Mouse (Mus musculus) embryo, embryonic 11 days (tissue): ENCODE measurements around the gene Mapk12.

Source experiments
- DNase-seq: peaks from one replicate; pipeline ENCODE4 v3.0.0-alpha.2; 2015

Gene Mapk12

DNA sequence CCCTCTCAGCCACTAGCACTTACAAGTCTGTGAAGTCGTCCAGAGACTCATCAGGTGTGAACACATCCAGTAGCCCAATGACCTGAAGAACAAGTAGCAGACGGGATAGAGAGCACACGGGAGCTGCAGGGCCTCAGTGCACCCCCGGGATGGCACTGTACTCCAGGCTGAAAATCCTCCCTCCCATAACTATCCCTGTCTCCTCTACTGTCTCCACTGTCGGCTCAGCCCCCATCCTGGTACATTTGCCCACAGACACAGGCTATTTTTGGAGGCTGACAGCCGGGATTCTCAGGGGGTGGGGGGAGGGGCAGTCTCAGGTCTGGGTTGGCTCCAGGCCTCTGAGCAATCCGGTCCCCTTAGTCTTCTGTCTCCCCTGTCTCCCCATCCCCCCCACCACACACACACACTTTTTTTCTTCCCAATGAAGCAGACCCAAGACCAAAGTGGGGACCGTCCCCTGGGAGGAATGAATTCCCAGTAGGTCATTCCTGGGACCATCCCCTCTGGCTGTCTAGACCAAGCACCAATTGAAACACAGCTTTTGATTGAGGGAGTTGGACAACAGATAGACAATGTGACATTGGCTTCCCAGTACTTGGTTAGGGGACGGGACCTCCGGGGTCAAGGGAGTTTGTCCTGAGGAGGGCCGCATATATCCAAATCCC is 3.0 kb downstream of the Mapk12 start:
- DNase-seq, result no peak

DNA sequence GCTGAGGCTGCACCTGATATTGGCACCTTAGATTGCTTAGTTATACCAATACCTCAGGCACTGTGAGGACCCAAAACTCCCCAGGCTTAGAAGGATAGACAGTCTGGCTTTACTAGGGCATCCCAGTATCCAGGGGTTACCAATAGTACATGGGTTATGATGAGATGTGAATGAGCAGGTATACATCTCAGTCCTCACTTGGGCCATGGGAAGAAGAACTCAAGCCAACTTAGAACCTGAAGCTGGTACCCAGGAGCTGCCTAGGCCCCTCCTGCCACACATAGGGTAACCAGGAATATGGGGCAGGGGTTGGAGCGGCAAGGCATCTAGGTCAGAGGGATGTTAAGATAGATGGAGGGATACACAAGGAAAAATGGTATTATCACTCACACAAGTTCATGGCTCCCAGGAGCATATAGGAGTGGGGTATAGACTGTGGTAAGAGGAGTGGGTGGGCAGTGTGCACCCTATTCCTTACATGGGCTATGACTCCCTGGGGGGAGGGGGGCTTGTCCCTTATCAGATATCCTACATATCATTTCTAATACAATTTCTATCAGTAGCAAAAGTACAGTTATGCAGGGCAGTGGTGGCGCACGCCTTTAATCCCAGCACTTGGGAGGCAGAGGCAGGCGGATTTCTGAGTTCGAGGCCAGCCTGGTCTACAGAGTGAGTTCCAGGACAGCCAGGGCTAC is 3.9 kb downstream of the Mapk12 start:
- no peak for DNase-seq

DNA sequence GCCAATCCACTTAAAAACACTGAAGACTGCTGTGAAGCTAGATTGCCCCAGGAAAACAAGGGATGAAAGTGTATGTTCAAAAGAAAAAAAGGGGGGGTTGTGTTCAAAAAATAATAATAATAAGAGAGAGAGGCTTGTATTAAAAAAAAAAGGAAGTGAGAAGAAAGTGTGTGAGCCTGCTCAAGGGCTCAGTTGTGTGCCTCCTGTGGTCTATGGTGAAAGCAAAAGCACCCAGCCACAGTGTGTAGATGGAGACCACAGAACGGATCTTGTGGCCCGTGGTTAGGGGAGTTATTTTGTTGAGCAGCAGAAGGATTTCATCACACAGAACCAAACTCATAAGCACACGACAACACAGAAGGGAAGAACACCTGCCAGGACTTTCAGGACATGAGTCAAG is 9.2 kb downstream of the Mapk12 start:
- DNase-seq, result no peak

DNA sequence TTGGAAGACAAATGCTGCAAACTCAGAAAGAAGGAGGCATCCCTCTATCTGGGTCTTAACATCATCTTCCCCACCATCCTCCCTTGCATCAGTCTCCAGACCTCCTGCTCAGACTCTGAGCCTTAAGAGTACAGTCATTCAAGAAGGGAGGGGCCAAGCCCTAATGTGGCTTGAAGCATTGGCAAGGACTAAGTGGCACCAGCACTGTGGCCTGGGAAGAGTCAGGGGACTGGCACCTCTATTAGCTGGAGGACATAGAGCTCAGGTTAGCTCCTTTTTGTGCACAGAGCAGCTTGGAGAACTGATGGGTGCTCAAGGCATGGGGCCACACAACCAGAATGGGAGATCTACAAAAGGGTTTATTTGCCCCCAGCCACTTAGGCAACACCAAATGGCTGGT is 10.3 kb downstream of the Mapk12 start:
- DNase-seq, result no peak

DNA sequence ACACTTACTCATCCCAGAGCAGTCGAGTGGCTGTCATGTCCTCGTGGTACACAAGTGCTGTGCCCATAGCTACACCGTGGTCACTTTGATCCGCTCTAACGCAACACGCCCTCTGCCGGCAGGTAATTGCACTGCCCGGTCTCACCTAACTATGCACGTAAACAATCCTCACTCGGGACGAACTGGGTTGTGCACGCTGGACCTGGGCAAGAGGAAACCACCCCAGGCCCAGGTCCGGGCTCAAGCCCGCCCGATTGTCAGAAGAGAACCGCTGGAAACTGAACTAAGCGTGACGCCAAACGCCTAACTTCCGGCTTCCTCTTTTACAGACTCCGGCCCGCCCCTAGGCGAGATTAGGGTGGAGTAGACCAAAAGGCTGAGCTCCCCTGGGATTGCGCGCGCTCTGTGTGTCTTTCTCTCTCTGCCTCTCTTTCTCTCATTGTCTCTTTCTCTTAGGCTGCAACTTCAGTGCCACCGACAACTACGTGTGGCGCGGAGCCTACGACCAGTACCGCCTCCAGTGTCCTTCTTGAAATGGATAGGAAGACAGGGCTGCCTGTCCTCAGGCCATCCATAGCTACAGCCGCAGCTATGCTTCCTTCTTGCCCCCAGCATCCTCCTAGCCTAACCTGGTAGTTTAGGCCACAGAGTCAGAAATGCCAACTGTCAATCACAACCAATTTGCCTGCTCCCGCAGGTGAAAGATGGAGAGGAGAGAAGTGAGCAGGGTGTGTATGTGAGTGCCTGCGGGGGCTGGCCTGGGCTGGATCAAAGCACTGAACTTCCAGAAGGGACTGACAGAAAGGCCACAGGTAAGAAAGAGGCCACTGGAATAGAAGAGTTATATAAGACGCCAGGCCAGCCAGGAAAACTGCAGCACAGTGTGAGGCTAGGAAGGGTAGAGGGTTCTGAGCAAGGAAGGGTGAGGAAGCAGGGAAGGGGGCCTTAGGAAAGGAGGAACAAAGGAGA is 11.8 kb downstream of the Mapk12 start, which contains the start of gene Hdac10:
Gene Hdac10 (minus strand): TSS at position 319 of the 969 bp plus-strand sequence.
- DNase-seq, result peak; percentile 90

DNA sequence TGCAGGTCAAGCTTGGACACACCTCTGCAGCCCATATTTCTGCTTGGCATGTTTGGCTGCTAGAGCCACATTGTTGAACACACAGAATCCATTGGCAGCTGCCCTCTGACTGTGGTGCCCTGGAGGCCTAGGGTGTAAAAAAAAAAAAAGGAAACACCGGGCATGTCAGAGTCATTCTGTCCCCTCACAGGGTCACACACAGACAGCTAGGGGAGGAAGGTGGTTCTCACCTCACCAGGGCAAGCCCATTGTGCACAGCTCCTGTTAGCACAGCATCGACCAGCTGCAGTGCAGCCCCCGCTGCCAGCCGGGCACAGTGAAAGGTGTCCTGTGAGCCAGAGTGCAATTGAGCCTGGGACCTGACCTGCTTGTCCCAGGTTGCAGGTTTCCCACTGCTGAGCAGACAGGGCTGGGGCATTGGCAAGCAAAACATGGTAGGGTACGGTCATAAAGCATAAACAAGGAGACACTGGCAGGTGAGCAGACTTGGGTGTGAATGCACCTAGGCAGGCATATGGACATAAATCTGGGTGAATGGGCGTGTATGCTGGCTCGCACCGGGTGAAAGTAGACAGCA is 13.1 kb downstream of the Mapk12 start:
- no peak for DNase-seq

DNA sequence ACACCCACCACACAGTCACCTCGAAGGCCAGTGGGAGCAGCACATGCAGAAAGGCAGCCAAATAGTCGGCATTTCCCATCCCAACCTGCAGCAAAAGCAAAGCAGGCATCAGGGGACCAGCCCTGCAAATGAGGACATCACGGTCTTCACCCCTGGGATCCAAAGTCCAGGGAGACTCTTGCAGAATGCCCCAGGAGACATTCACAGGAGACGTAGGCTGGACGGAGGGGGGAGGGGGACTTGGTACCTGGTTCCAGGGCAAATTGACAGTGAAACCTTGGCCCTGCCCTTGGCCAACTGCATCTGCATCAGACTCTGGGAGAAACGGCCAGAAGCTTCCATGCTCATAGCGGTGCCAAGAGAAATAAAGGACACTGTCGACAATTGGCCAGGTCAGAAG is 13.9 kb downstream of the Mapk12 start:
- DNase-seq, result no peak

DNA sequence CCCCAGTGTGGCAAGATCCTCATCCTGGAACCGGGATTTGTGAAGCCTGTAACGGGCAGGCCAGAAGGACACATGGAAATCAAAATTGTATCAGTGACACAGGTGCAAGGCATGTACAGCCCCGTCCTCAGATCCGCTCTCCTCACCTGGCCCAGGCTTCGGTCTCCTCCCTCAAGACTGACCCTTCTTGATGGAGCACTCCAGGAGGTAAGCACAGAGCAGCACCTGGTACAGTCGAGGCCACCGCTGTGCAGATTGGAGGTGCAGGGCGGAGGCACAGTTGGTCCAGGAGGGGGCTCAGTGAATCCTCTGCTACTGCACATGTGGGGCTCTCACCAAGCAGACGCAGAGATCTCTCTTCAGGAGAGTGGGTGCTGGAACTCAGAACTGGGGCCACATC is 15.2 kb downstream of the Mapk12 start:
- no peak for DNase-seq

DNA sequence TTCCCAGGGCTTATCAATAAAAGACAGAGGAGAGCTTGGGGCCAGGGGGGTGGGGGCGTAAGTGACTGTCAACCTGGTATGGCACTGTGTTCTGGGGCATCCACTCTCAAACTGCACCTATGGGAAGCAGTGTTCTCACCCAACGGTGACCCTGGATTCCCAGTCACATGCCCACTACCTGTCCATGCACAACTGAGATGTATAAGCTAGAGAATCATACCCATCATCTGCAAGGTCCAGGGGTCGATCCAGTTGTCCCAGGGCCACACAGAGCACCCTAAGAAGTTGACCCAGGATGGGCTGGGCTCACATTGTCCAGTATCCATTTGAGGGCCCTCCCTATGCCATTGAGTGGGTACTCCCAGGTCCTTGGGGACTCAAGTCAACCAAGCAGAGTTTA is 16.2 kb downstream of the Mapk12 start:
- DNase-seq, result no peak

DNA sequence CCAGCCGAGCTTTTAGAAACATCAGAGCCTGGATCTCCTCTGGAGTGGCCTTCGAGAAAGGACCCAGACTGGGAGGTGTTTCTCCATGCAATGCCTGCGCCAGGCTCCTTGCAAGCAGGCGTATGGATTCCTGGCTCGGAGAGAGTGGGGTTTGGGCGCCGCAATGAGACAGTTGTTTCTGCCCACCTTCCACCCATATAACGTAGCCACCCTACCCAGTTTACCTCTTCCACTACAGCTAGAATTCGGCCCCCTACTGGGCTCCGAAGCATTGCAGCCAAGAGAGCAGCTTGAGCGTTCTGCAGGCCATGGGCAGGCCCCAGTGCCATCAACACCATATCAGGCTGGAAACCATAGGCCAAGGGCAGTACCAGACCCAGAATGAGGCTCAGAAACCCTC is 16.9 kb downstream of the Mapk12 start:
- peak; percentile 66 for DNase-seq

DNA sequence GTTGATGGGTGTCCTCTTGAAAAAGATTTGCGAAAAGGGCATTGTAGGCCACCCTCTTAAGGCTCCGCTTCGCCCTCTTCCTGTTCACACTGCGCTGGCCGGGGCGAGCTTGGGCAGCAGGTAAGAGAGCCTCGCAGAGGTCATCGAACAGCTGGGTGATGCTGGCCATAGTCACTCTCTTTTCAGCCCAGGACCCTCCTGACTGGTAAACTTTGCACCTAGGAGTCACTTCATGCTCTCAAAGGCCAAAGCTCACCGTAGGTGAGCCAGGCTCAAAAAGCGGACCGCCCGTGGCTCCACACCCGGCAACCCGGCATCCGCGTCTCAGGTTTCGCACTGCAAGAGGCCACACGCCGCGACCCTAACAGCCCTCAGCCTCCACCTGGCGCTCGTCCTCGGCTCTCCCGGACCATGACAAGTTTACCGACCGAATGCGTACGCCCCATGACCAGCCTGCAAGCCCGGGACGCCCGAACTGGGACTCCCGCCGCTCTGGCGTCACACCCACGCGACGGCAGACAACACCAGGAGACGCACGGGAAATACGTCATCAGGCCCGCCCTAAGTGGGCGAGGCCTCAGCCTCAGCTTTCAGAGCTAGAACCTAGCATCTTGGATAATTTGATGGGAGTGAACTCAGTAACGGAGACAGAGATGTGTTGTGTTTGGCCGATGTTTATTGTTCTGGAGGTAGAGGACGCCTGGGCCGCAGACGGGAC is 17.7 kb downstream of the Mapk12 start, which contains the start of gene Tubgcp6:
Gene Tubgcp6 (minus strand): TSS at position 464 of the 718 bp plus-strand sequence.
- DNase-seq, result peak; percentile 97

DNA sequence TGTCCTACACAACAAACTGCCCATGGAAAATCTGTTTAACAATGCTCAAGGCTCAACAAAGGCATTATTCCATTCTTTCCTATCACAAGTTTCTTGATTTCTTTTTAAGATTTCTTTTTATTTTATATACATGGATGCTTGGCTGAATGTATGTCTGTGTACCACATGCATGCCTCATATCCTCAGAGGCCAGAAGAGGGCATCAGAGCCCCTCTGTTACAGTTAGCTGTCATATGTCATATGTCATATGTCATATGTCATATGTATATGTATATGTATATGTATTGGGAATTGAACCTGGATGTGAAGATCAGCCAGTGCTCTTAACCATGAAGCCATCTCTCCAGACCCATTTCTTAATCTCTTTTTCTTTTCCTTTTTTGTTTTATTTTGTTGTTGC is 22.5 kb downstream of the Mapk12 start:
- no peak for DNase-seq

DNA sequence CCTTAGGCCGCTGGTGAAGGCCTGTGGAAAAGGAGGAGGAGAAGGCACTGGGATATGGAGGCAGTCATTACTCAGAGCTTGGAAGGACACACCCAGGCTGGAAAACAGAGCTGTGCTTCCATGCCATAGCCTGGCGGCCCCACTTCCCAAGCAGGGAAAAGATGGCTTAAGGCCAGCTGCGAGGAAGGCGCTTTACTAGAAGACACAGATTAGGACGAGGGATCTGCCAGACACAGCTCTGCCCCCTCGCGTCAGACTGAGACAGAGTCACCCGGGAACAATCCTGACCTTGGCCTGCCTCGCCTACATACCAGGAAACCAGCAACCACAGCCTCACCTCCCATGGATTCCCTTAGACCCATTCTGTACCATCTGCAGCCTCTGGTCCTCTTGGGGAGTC is 30.4 kb downstream of the Mapk12 start:
- DNase-seq, result no peak

DNA sequence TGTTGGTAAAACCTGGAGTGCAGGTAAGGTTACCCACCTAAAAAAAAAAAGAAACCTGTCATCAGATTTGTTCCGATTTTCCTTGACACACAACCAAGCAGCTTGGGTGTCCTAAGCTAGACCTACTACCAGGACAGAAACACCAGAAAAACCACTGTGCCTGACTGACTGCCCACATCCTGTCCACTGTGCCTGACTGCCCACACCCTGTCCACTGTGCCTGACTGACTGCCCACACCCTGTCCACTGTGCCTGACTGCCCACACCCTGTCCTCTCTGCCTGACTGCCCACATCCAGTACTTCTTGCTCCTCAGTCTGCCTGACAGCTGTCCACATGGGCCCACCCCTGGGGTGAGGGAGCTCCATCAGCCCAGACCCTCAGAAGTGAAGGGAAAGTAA is 33.5 kb downstream of the Mapk12 start:
- DNase-seq, result no peak

DNA sequence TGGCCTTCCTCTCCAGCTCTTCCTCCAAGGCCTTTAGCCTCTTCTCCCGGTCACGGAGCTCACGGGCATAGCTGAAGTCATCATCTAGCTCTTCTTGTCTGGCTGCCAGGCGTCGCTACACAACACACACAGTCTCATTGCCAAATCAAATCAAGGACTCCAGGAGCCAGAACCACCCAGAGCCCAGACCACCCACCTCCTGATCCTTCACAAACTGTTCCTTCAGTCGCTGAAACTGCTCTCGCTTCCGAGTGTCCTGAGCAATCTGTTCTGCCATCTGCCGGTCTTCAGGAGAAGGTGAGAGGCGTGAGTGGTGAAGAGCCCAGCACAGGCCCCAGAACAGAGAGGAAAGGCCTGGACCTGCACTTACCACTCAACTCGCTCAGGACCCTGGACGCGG is 34.4 kb downstream of the Mapk12 start:
- DNase-seq, result no peak

DNA sequence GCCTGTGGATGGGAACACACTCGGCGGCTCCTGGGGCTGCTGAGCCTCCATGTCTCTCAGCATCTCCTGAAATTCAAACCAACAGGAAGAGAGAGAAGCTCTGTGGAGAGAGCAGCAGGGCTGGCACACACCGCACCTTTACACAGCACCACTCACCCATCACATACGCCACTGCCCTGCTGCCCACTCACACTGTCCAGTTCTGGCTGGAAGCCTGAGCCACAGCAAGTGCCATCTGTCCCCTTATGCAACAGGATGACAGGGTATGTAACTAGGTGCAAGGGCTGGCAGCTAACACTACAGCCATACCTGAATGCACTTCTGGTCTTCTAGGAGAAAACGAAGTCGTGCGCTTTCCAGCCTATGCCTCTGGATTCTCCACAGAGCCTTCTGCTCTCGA is 36.1 kb downstream of the Mapk12 start:
- DNase-seq, result no peak

DNA sequence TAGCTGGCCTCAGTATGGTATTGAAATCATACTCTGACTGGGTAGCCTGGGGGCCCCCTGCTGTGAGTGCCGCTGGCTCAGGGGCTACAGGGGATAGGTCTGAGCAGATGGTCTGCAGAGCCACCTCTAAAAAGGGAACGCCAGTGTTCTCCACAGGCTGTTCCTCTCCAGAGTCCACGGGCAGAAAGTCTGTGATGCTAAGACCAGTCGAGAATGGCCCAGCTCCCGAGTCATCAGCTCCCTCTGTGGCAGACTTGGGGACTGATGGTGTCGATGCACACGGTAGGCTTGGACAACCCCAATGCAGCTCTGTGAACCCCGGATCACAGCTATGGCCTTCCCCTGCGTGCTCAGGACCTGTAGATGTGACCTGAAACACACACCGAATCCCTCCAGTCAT is 36.6 kb downstream of the Mapk12 start:
- no peak for DNase-seq

DNA sequence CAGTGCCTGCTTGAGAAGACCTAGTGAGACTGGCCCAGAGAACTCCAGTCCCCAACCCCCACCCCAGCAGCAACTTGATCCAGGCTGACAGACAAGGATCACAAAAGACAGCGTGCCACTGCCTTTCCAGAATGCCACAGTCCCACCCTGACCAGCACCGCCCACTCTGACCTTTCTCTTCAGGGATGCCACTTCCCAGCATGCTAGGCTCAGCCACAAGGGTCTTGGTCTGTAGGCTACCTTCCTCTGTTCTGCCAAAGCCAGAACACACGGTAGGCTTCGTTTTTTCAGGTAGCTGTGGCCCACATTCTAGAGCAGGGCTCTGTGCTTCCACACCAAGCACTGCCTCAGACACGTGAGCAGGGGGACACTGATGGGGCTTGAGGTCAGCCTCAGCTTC is 37.9 kb downstream of the Mapk12 start:
- peak; percentile 13 for DNase-seq

DNA sequence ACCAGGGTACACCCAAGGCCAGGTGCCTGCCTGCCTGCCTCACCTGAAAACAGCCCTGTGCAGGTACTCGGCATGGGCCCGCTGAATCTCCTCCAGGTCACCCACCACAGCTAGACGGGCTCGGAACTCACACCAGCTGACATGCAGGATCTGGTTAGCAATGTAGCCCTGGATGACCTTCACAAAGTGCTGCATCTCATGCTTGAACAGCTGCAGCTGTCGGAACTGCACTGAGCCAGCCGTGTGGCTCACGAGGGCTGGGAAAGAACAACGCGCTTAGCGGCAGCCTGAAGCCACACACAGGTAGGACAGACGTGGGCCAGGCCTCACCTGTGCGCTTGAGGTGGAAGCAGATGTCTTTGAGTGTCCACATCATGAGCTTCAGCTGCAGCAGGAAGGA is 39.7 kb downstream of the Mapk12 start:
- DNase-seq, result no peak

DNA sequence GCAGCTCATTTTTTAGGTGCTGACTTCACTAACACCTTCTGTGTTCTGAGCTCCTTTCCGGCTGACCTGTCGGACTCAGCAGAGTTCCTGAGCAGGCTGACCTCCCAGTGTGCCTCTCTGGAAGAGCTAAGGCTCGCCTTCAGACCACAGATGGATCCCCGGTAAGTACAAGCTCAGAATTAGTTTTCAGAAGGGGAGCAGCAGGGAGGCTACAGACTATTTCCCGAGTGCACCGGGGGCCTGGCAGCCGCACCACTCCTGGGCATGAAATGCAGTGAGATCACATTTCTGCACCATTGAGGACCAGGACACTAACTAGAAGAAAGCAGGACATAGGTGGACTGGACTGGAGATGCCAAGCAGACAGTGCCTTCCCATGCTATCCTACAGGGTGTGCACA is 41.9 kb downstream of the Mapk12 start:
- no peak for DNase-seq

DNA sequence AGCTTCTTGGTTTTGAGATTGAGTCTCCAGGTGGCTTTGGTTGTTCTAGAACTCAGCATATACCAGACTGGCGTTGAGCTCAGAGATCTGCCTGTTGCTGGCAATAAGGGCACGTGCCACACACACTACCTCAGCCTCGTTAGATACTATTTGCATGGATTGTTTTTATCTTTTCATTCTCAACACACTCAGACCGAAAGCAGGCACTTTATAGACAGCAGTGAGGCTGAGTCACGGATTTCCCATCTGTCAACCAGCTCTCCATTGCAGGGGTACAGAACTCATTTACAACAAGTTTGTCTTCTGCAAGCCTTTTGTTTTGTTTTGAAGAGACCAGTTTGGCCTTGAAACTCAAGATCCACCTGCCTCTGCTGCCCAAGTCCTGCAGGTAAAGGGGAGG is 43.1 kb downstream of the Mapk12 start:
- DNase-seq, result no peak

DNA sequence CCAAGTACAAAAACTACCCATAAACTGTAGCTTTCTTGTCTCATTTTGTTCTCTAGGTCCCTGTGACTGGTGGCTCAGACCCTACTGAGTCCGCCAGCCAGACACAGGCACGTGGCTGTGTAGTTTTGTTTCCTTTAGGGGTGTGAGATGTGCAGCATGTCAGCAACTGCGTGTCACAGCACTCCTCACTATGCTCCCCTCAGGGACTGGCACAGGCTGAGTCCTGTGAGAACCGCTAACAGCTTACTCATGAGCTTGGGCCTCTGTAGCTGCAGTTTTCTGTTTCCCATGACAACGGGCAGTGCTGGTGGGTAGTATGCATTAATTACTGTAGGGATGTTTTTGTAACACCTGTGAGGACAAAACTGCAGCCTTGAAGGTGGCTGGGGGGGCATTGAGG is 48.3 kb downstream of the Mapk12 start:
- no peak for DNase-seq

DNA sequence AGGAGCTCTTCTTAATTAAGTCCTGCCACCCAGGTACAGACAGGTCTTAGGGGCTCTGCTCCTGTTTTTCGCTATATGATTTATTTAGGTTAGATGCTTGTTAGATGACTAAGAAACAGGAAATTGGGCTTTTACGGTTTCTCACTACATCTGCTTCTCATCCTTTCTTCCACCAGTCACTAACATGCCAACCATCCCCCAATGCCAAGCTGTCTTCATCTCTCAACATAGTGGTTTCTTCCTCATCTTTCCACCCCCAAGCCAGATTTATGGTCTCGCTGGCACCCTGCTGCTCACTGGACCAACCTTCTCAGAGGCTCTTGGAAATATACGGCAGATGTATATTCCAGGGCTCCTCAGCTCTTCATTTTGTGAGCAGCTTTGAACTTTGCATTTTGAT is 49.8 kb downstream of the Mapk12 start:
- DNase-seq, result no peak
